Mouse (Mus musculus) left cerebral cortex, adult 2 months (tissue): ENCODE measurements around the gene Sirt3. TPM values are rescaled to one million over a fixed set of nuclear protein-coding genes. Genes with fewer than 3 reads are reported as not detected.
"Not testable (repeated sequence)": the region's sequence is repeated elsewhere in the genome, so short reads cannot be mapped to it uniquely, and the experiment has no call there.

Experiments
- DNase-seq, 2 experiments: peaks; one replicate each; pipeline ENCODE4 v3.0.0; 2021 to 2022; ENCODE audit warnings: low spot score in 2 of 2, mixed read lengths in 1 of 2; ENCODE audit errors: extremely low spot score in 1 of 2
- H3K27ac ChIP-seq: fragments of 200-600 bp; 2 replicates; pipeline ENCODE4 v1.8.1; 2022
- H3K4me3 ChIP-seq: fragments of 200-600 bp; 2 replicates; pipeline ENCODE4 v1.8.1; 2022
- CTCF ChIP-seq: fragments of 200-600 bp; IDR thresholded peaks from 2 replicates; pipeline ENCODE4 v1.8.1; 2022; ENCODE audit warnings: antibody characterized with exemption, mild to moderate bottlenecking, moderate library complexity
- intact Hi-C: fragments of 180-260 bp; cut with DNase I; formaldehyde crosslinking; loops from one replicate; pipeline ENCODE4 v1.15.1; 2025
- total RNA-seq, 2 experiments: library from RNA; stranded (reverse); gene quantifications; 2 replicates each; pipeline ENCODE4 v1.2.3; 2021

Gene Sirt3
- total RNA-seq, 2 experiments from 2014 or later = 72.2 to 76.5 TPM

- intact Hi-C loops = loop anchor here (1.0 to 5.0 kb wide), 3 partner anchors 49 to 269 kb away; partner anchors contain the start of genes Gm45717 and Ifitm2
- H3K4me3 ChIP-seq = peak overlapping the region; percentile 28
- peak; percentile 63 to 67 for DNase-seq
- H3K27ac ChIP-seq = no peak overlapping the region; the same call in 1 of the 2 replicates
- TF ChIP-seq CTCF = peak; percentile 83
These were observed 26.6 kb upstream of the Sirt3 start for GRCm38 (mm10) chr7:140908634-140909107.

- no peak for TF ChIP-seq CTCF
- no peak overlapping the region for H3K27ac ChIP-seq
- intact Hi-C loops = loop anchor here (1.0 to 5.0 kb wide), 3 partner anchors 49 to 269 kb away; partner anchors contain the start of genes Gm45717 and Ifitm2
- no peak overlapping the region for H3K4me3 ChIP-seq
- no peak for DNase-seq
These were observed 26.1 kb upstream of the Sirt3 start for GRCm38 (mm10) chr7:140908181-140908580.

- no peak for DNase-seq
- intact Hi-C loops = loop anchor here (1.0 to 5.0 kb wide), 3 partner anchors 50 to 270 kb away; partner anchors contain the start of genes Gm45717 and Ifitm2
These were observed 25.6 kb upstream of the Sirt3 start for GRCm38 (mm10) chr7:140907697-140908096.

GRCm38 (mm10) chr7:140907131-140907530 lies 25.0 kb upstream of the Sirt3 start:
- Histone ChIP-seq H3K4me3 (no peak overlapping the region), H3K27ac (no peak overlapping the region)
- no peak for TF ChIP-seq CTCF
- DNase-seq = no peak
- intact Hi-C loops = loop anchor here (5.0 kb wide), 2 partner anchors 50 to 270 kb away; partner anchors contain the start of genes Gm45717 and Ifitm2

More at GRCm38 (mm10) chr7:140907697-140908096, 25.6 kb upstream of the Sirt3 start:
- no peak overlapping the region for H3K4me3 ChIP-seq
- H3K27ac ChIP-seq = no peak overlapping the region
- TF ChIP-seq CTCF = peak; percentile 19

- DNase-seq = no peak
- no peak overlapping the region for H3K27ac ChIP-seq
These were observed 23.6 kb upstream of the Sirt3 start for GRCm38 (mm10) chr7:140905642-140906081.

GRCm38 (mm10) chr7:140903212-140903611 lies 21.1 kb upstream of the Sirt3 start:
- peak; percentile 98 for TF ChIP-seq CTCF
- DNase-seq = peak; percentile 66 to 82
- no peak overlapping the region for H3K27ac ChIP-seq
- H3K4me3 ChIP-seq = no peak overlapping the region
- intact Hi-C loops = loop anchor here (1.0 to 5.0 kb wide), 2 partner anchors 59 to 826 kb away; no protein-coding TSS in a partner anchor

More at GRCm38 (mm10) chr7:140905642-140906081, 23.6 kb upstream of the Sirt3 start:
- no peak for TF ChIP-seq CTCF
- intact Hi-C loops = loop anchor here (5.0 kb wide), 2 partner anchors 52 to 272 kb away; partner anchors contain the start of genes Gm45717 and Ifitm2
- H3K4me3 ChIP-seq = no peak overlapping the region

GRCm38 (mm10) chr7:140902036-140902875 lies 20.1 kb upstream of the Sirt3 start:
- Histone ChIP-seq H3K4me3 (no peak overlapping the region), H3K27ac (no peak overlapping the region)
- TF ChIP-seq CTCF = no peak
- DNase-seq = no peak
- intact Hi-C loops = loop anchor here (5.0 kb wide), 1 partner anchor 825 kb away; no protein-coding TSS in a partner anchor

- H3K27ac ChIP-seq = no peak within 1 kb of the TSS
- intact Hi-C loops = loop anchor here (5.0 kb wide), 1 partner anchor 823 kb away; no protein-coding TSS in a partner anchor
- no peak for TF ChIP-seq CTCF
- no peak for DNase-seq
- no peak within 1 kb of the TSS for H3K4me3 ChIP-seq
These were observed 18.1 kb upstream of the Sirt3 start, which contains the start of gene Cox8b for GRCm38 (mm10) chr7:140900220-140900619. Gene Cox8b (minus strand): TSS chr7:140900446.

GRCm38 (mm10) chr7:140899121-140899520 lies 17.0 kb upstream of the Sirt3 start:
- no peak overlapping the region for H3K27ac ChIP-seq
- TF ChIP-seq CTCF = no peak
- intact Hi-C loops = no loop called here
- H3K4me3 ChIP-seq = no peak overlapping the region
- no peak for DNase-seq

GRCm38 (mm10) chr7:140897863-140898262 lies 15.8 kb upstream of the Sirt3 start:
- Histone ChIP-seq H3K4me3 (no peak overlapping the region), H3K27ac (no peak overlapping the region)
- intact Hi-C loops = no loop called here
- no peak for DNase-seq
- TF ChIP-seq CTCF = no peak

- intact Hi-C loops = no loop called here
- TF ChIP-seq CTCF = no peak
- H3K4me3 ChIP-seq = no peak overlapping the region
These were observed 12.5 kb upstream of the Sirt3 start for GRCm38 (mm10) chr7:140894611-140895010.

GRCm38 (mm10) chr7:140894031-140894430 lies 11.9 kb upstream of the Sirt3 start:
- H3K27ac ChIP-seq = no peak overlapping the region
- DNase-seq = no peak
- H3K4me3 ChIP-seq = no peak overlapping the region
- intact Hi-C loops = no loop called here
- no peak for TF ChIP-seq CTCF

More at GRCm38 (mm10) chr7:140894611-140895010, 12.5 kb upstream of the Sirt3 start:
- no peak for DNase-seq
- no peak overlapping the region for H3K27ac ChIP-seq

- DNase-seq, H3K4me3 ChIP-seq, intact Hi-C loops, H3K27ac ChIP-seq: not testable (repeated sequence)
These were observed 8.5 kb upstream of the Sirt3 start for GRCm38 (mm10) chr7:140890636-140891035.
